Mouse (Mus musculus): ENCODE measurements around the gene Pa2g4. TPM values are rescaled to one million over a fixed set of nuclear protein-coding genes. Genes with fewer than 3 reads are reported as not detected.

Pa2g4 gene
- polyA plus RNA-seq, 1 experiment, result 396 TPM

- Histone ChIP-seq H3K4me3 (ENCODE audit: low read depth, low read length) (peak within 1 kb of the TSS; percentile 91), H3K36me3 (ENCODE audit: control insufficient read depth, insufficient read depth, low read length, poor library complexity, severe bottlenecking) (no peaks in the 10 kb centered on the region), H3K9me3 (replicated peaks; ENCODE audit: control insufficient read depth, insufficient read depth, low read length, poor library complexity, severe bottlenecking) (no peaks in the 10 kb centered on the region), H3K27me3 (ENCODE audit: control insufficient read depth, insufficient read depth, low read length, poor library complexity, severe bottlenecking) (no peaks in the 10 kb centered on the region), H3K4me1 (ENCODE audit: control insufficient read depth, insufficient read depth, low read length) (peaks cover 6% of the 10 kb centered on the region), H3K27ac (ENCODE audit: insufficient read depth, low read length) (peak within 1 kb of the TSS; percentile 79), H3K9ac (ENCODE audit: low read depth, poor library complexity, severe bottlenecking) (peak within 1 kb of the TSS; percentile 91)
- TF ChIP-seq POLR2A (IDR thresholded peaks at IDR 0.05; ENCODE audit: insufficient read depth, low read length) (no peak), EP300 (IDR thresholded peaks at IDR 0.05; ENCODE audit: insufficient read depth, low read depth, low read length) (0 out of 2 replicates have a peak, but pooled peaks have one; percentile 56)
Observed at GRCm38 (mm10) chr10:128589464-128590192, 23.8 kb upstream of the Pa2g4 start, which contains the start of gene Erbb3. Erbb3 (minus strand) TSS chr10:128589652.

GRCm38 (mm10) chr10:128588775-128589463, 23.1 kb upstream of the Pa2g4 start:
- Histone ChIP-seq H3K9me3 (replicated peaks; ENCODE audit: control insufficient read depth, insufficient read depth, low read length, poor library complexity, severe bottlenecking) (no peaks in the 10 kb centered on the region), H3K27ac (ENCODE audit: insufficient read depth, low read length) (peak overlapping the region; percentile 66), H3K36me3 (ENCODE audit: control insufficient read depth, insufficient read depth, low read length, poor library complexity, severe bottlenecking) (no peaks in the 10 kb centered on the region), H3K4me3 (ENCODE audit: low read depth, low read length) (peak overlapping the region; percentile 91), H3K9ac (ENCODE audit: low read depth, poor library complexity, severe bottlenecking) (peak overlapping the region; percentile 91), H3K27me3 (ENCODE audit: control insufficient read depth, insufficient read depth, low read length, poor library complexity, severe bottlenecking) (no peaks in the 10 kb centered on the region), H3K4me1 (ENCODE audit: control insufficient read depth, insufficient read depth, low read length) (peaks cover 6% of the 10 kb centered on the region)
- TF ChIP-seq POLR2A (IDR thresholded peaks at IDR 0.05; ENCODE audit: insufficient read depth, low read length) (no peak), CTCF (IDR thresholded peaks at IDR 0.05; ENCODE audit: low read depth, low read length) (no peak), EP300 (IDR thresholded peaks at IDR 0.05; ENCODE audit: insufficient read depth, low read depth, low read length) (no peak)

GRCm38 (mm10) chr10:128588136-128588535, 22.3 kb upstream of the Pa2g4 start:
- Histone ChIP-seq H3K27ac (ENCODE audit: insufficient read depth, low read length) (0 out of 2 replicates have a peak overlapping the region, but pooled peaks have one; percentile 10), H3K9me3 (replicated peaks; ENCODE audit: control insufficient read depth, insufficient read depth, low read length, poor library complexity, severe bottlenecking) (no peaks in the 10 kb centered on the region), H3K36me3 (ENCODE audit: control insufficient read depth, insufficient read depth, low read length, poor library complexity, severe bottlenecking) (no peaks in the 10 kb centered on the region), H3K27me3 (ENCODE audit: control insufficient read depth, insufficient read depth, low read length, poor library complexity, severe bottlenecking) (no peaks in the 10 kb centered on the region), H3K4me1 (ENCODE audit: control insufficient read depth, insufficient read depth, low read length) (peaks cover 6% of the 10 kb centered on the region), H3K4me3 (ENCODE audit: low read depth, low read length) (peak overlapping the region; percentile 11; the same call in 1 of the 2 replicates), H3K9ac (ENCODE audit: low read depth, poor library complexity, severe bottlenecking) (peak overlapping the region; percentile 91; the same call in 1 of the 2 replicates)
- TF ChIP-seq CTCF (IDR thresholded peaks at IDR 0.05; ENCODE audit: low read depth, low read length), result no peak
- TF ChIP-seq POLR2A (IDR thresholded peaks at IDR 0.05; ENCODE audit: insufficient read depth, low read length), result no peak
- 0 out of 2 replicates have a peak, but pooled peaks have one; percentile 31 for TF ChIP-seq EP300 (IDR thresholded peaks at IDR 0.05; ENCODE audit: insufficient read depth, low read depth, low read length)

DNA sequence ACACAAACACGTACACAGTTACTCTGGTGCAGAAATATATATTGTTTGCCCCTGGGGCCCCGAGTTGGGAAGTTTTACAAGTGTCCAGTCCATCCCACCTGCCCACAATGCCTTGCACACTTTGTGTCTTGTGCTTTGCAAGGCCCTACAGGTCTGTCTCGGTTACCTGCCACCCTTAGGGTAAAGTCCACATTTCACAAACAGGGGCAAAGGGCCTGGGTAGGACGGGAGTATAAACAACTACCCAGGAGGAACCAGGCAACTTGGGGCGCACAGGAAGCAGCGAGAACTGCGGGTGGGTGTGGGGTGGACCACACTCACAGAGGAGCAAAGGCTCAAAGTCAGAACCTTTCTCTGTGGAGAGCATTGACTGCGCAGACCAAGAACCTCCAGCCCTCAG, 21.9 kb upstream of the Pa2g4 start:
- no peaks in the 10 kb centered on the region for H3K27me3 ChIP-seq (ENCODE audit: control insufficient read depth, insufficient read depth, low read length, poor library complexity, severe bottlenecking)

GRCm38 (mm10) chr10:128587120-128587519, 21.3 kb upstream of the Pa2g4 start:
- H3K27me3 ChIP-seq (ENCODE audit: control insufficient read depth, insufficient read depth, low read length, poor library complexity, severe bottlenecking), result no peaks in the 10 kb centered on the region
- no peaks in the 10 kb centered on the region for H3K9me3 ChIP-seq (replicated peaks; ENCODE audit: control insufficient read depth, insufficient read depth, low read length, poor library complexity, severe bottlenecking)
- peak overlapping the region; percentile 12; the same call in 1 of the 2 replicates for H3K9ac ChIP-seq (ENCODE audit: low read depth, poor library complexity, severe bottlenecking)
- H3K4me1 ChIP-seq (ENCODE audit: control insufficient read depth, insufficient read depth, low read length), result peaks cover 6% of the 10 kb centered on the region
- TF ChIP-seq POLR2A (IDR thresholded peaks at IDR 0.05; ENCODE audit: insufficient read depth, low read length), result no peak
- no peak for TF ChIP-seq EP300 (IDR thresholded peaks at IDR 0.05; ENCODE audit: insufficient read depth, low read depth, low read length)
- no peak for TF ChIP-seq CTCF (IDR thresholded peaks at IDR 0.05; ENCODE audit: low read depth, low read length)
- no peaks in the 10 kb centered on the region for H3K36me3 ChIP-seq (ENCODE audit: control insufficient read depth, insufficient read depth, low read length, poor library complexity, severe bottlenecking)
- H3K27ac ChIP-seq (ENCODE audit: insufficient read depth, low read length), result peak overlapping the region; percentile 76
- no peak overlapping the region for H3K4me3 ChIP-seq (ENCODE audit: low read depth, low read length)

More for the DNA sequence above, 21.9 kb upstream of the Pa2g4 start:
- H3K36me3 ChIP-seq (ENCODE audit: control insufficient read depth, insufficient read depth, low read length, poor library complexity, severe bottlenecking), result no peaks in the 10 kb centered on the region
- H3K9me3 ChIP-seq (replicated peaks; ENCODE audit: control insufficient read depth, insufficient read depth, low read length, poor library complexity, severe bottlenecking), result no peaks in the 10 kb centered on the region
- peaks cover 6% of the 10 kb centered on the region for H3K4me1 ChIP-seq (ENCODE audit: control insufficient read depth, insufficient read depth, low read length)
- peak overlapping the region; percentile 76 for H3K27ac ChIP-seq (ENCODE audit: insufficient read depth, low read length)
- TF ChIP-seq EP300 (IDR thresholded peaks at IDR 0.05; ENCODE audit: insufficient read depth, low read depth, low read length) (no peak), CTCF (IDR thresholded peaks at IDR 0.05; ENCODE audit: low read depth, low read length) (no peak), POLR2A (IDR thresholded peaks at IDR 0.05; ENCODE audit: insufficient read depth, low read length) (no peak)
- H3K9ac ChIP-seq (ENCODE audit: low read depth, poor library complexity, severe bottlenecking), result no peak overlapping the region
- peak overlapping the region; percentile 3; the same call in 1 of the 2 replicates for H3K4me3 ChIP-seq (ENCODE audit: low read depth, low read length)
